Mouse (Mus musculus) ES-Bruce4 (cell line): ENCODE data around the gene Cd81.

Source experiments
- CTCF ChIP-seq: IDR thresholded peaks from one replicate; pipeline ENCODE4 v1.8.1; 2011; ENCODE audit warnings: low read depth, low read length
- EP300 ChIP-seq: IDR thresholded peaks from 2 replicates; pipeline ENCODE4 v1.6.1; 2011; ENCODE audit warnings: low read depth, low read length; ENCODE audit not compliant: insufficient read depth
- POLR2A ChIP-seq: IDR thresholded peaks from one replicate; pipeline ENCODE4 v1.8.1; 2011; ENCODE audit warnings: low read length; ENCODE audit not compliant: insufficient read depth

GRCm38 (mm10) chr7:143112395-143112794 is 59.9 kb downstream of the Cd81 start:
- no peak for TF ChIP-seq POLR2A
- TF ChIP-seq CTCF = no peak
- no peak for TF ChIP-seq EP300
